Mouse (Mus musculus): Measurements from ENCODE around the gene Ube2v1.

Gene Ube2v1

DNA sequence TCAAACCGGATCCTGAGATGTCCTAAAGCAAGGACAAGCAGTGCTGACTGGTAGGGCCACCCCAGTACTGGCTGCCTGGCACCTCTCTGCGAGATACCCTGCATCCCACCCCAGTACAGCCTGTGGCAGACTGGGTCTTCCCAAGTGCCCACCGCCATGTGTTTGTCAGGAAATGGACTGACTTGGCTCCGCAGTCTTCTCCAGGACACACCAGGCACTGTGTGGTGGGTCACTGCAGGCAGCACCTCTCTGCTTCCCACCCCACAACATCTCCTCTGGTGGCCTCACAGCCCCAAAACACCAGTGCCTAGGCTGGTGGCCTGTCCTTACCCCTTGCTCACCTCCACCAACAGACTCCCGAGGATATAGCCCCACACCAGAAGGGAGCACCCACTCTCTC is 1.5 kb downstream of the Ube2v1 start:
- Histone ChIP-seq H3K9me3 (ENCODE audit: low read length) (no peaks in the 10 kb centered on the region), H3K27me3 (ENCODE audit: insufficient read depth, low read length) (no peaks in the 10 kb centered on the region), H3K36me3 (ENCODE audit: insufficient read depth, low read length) (peaks cover 43% of the 10 kb centered on the region), H3K4me1 (replicated peaks; ENCODE audit: low read depth, low read length) (peaks cover 79% of the 10 kb centered on the region), H3K4me3 (replicated peaks; ENCODE audit: low read length) (peak overlapping the region; percentile 89)
- TF ChIP-seq CTCF (conservative IDR thresholded peaks at IDR 0.05; ENCODE audit: low read length) (no peak), POU5F1 (IDR thresholded peaks at IDR 0.05; ENCODE audit: borderline replicate concordance, low read length) (no peak), NANOG (IDR thresholded peaks at IDR 0.05; ENCODE audit: borderline replicate concordance, low read length) (no peak)

DNA sequence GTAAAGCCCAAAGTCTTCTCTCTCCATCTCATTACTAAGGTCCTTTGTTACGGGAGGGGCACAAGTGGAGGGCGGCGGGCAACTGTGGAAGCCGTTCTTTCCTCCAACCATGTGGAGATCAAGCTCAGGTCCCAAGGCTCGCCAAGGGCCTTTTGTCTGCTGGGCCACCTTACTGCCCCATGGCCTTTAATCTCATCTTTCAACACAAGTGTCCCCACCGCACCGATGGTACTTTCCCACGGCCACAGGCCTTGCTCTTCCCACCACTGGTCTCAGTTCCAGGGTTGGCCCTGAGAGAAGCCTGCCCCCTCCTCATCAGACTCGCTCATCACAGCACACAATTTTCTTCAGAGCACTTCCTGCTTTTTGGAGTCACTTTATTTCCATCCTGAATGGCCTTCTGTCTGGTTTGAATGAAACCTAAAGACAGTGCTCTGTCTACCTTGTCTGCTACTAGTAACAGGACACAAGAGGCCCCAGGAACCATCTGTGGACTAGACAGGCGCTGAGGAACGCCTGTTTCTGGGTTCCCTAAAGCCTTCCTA is 2.2 kb downstream of the Ube2v1 start:
- TF ChIP-seq NANOG (IDR thresholded peaks at IDR 0.05; ENCODE audit: borderline replicate concordance, low read length) (no peak), POU5F1 (IDR thresholded peaks at IDR 0.05; ENCODE audit: borderline replicate concordance, low read length) (no peak), CTCF (conservative IDR thresholded peaks at IDR 0.05; ENCODE audit: low read length) (no peak)
- no peaks in the 10 kb centered on the region for H3K27me3 ChIP-seq (ENCODE audit: insufficient read depth, low read length)
- H3K9me3 ChIP-seq (ENCODE audit: low read length), result no peaks in the 10 kb centered on the region
- H3K36me3 ChIP-seq (ENCODE audit: insufficient read depth, low read length), result peaks cover 47% of the 10 kb centered on the region
- H3K4me1 ChIP-seq (replicated peaks; ENCODE audit: low read depth, low read length), result peaks cover 84% of the 10 kb centered on the region
- H3K4me3 ChIP-seq (replicated peaks; ENCODE audit: low read length), result peak overlapping the region; percentile 89; the same call in 1 of the 2 replicates

DNA sequence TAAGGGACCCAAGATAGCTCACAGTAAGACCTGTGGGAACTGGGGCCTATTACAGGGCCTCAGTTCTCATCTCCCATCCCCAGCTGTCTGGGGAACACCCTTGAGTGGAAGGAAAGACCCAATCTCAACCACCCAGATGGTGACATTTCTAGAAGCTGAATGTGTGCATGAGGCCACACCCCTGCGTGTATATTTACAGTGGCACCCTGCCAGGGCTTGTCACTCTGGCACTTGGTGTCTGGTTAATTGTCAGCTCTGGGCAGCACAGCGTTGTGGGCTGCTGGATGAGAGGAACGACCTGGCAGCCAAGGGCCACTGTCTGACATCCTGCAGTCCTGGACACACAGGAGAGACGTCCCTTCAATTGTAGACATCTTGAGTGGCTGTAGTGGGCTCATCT is 3.0 kb downstream of the Ube2v1 start:
- H3K36me3 ChIP-seq (ENCODE audit: insufficient read depth, low read length), result peaks cover 50% of the 10 kb centered on the region
- H3K9me3 ChIP-seq (ENCODE audit: low read length), result no peaks in the 10 kb centered on the region
- no peaks in the 10 kb centered on the region for H3K27me3 ChIP-seq (ENCODE audit: insufficient read depth, low read length)
- peaks cover 81% of the 10 kb centered on the region for H3K4me1 ChIP-seq (replicated peaks; ENCODE audit: low read depth, low read length)
- TF ChIP-seq POU5F1 (IDR thresholded peaks at IDR 0.05; ENCODE audit: borderline replicate concordance, low read length) (no peak), NANOG (IDR thresholded peaks at IDR 0.05; ENCODE audit: borderline replicate concordance, low read length) (no peak), CTCF (conservative IDR thresholded peaks at IDR 0.05; ENCODE audit: low read length) (no peak)
- no peak overlapping the region for H3K4me3 ChIP-seq (replicated peaks; ENCODE audit: low read length)

DNA sequence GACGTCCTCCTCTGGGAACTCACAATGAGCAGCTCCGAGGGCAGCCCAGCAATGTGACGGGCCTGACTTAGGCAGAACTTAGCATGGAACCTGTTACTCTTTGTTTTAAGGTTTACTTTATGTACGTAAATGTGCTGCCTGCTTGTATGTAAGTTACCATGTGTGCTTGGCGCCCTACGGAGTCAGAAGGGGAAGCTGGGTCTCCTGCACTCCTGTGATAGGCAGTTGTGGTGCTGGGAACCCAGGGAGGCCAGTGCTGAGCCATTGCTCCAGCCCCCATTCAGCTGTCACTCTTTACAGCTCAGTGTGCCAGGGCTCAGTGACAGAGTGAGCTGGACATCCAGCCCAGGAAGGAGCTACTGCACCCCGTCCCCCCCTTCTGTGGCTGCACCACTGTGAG is 4.9 kb downstream of the Ube2v1 start:
- Histone ChIP-seq H3K36me3 (ENCODE audit: insufficient read depth, low read length) (peaks cover 65% of the 10 kb centered on the region), H3K27me3 (ENCODE audit: insufficient read depth, low read length) (no peaks in the 10 kb centered on the region), H3K9me3 (ENCODE audit: low read length) (no peaks in the 10 kb centered on the region), H3K4me1 (replicated peaks; ENCODE audit: low read depth, low read length) (peaks cover 81% of the 10 kb centered on the region), H3K4me3 (replicated peaks; ENCODE audit: low read length) (no peak overlapping the region)
- no peak for TF ChIP-seq NANOG (IDR thresholded peaks at IDR 0.05; ENCODE audit: borderline replicate concordance, low read length)
- TF ChIP-seq CTCF (conservative IDR thresholded peaks at IDR 0.05; ENCODE audit: low read length), result no peak
- TF ChIP-seq POU5F1 (IDR thresholded peaks at IDR 0.05; ENCODE audit: borderline replicate concordance, low read length), result no peak

DNA sequence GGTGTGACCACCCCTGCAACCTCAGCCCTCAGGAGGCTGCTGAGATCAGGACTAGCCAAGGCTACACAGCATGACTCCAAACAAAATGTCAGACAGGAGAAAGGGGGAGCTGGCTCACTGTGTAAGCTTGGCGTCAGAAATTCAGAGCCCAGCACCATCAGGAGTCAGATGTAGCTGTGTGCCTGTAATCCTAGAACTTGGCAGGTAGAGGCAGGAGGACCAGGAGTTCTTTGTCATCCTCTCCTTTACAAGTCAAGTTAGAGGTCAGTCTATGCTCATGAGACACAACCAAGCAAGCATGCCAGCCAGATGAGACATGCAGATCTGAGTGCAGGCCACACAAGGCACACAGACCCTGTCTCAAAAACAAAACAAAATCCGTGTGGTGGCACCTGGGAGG is 6.2 kb downstream of the Ube2v1 start:
- H3K4me1 ChIP-seq (replicated peaks; ENCODE audit: low read depth, low read length), result peaks cover 91% of the 10 kb centered on the region
- H3K27me3 ChIP-seq (ENCODE audit: insufficient read depth, low read length), result no peaks in the 10 kb centered on the region
- H3K36me3 ChIP-seq (ENCODE audit: insufficient read depth, low read length), result peaks cover 74% of the 10 kb centered on the region
- H3K4me3 ChIP-seq (replicated peaks; ENCODE audit: low read length), result no peak overlapping the region
- no peaks in the 10 kb centered on the region for H3K9me3 ChIP-seq (ENCODE audit: low read length)
- TF ChIP-seq POU5F1 (IDR thresholded peaks at IDR 0.05; ENCODE audit: borderline replicate concordance, low read length) (no peak), CTCF (conservative IDR thresholded peaks at IDR 0.05; ENCODE audit: low read length) (no peak), NANOG (IDR thresholded peaks at IDR 0.05; ENCODE audit: borderline replicate concordance, low read length) (no peak)

DNA sequence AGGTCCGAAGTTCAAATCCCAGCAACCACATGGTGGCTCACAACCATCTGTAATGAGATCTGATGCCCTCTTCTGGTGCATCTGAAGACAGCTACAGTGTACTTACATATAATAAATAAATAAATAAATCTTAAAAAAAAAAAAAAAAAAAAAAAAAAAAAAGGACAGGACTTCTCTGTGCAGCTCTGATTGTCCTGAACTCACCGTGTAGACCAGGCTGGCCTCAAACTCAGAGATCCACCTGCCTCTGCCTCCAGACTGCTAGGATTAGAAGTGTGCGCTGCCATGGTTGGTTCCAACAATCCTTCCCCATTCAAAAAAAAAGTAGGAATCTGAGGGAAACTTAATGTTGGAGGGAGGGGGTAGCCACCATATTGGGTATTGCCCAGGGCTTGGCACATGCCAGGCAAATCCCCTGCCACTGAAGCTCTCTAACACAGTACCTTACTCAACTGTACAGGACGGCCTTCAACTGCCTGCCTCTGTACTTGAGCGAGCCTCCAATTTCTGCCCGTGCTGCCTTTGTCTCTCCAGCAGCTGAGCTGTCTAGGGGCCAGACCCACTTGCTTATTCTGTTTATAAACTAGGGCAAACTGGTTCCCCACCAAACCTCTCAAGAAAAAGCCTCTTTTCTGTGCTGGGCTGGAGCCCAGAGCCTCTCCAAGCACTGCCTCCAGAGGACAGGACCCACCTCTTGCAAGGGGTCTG is 7.4 kb downstream of the Ube2v1 start:
- Histone ChIP-seq H3K4me1 (replicated peaks; ENCODE audit: low read depth, low read length) (peaks cover 91% of the 10 kb centered on the region), H3K4me3 (replicated peaks; ENCODE audit: low read length) (no peak overlapping the region), H3K9me3 (ENCODE audit: low read length) (no peaks in the 10 kb centered on the region), H3K36me3 (ENCODE audit: insufficient read depth, low read length) (peaks cover 70% of the 10 kb centered on the region), H3K27me3 (ENCODE audit: insufficient read depth, low read length) (no peaks in the 10 kb centered on the region)
- no peak for TF ChIP-seq CTCF (conservative IDR thresholded peaks at IDR 0.05; ENCODE audit: low read length)
- no peak for TF ChIP-seq POU5F1 (IDR thresholded peaks at IDR 0.05; ENCODE audit: borderline replicate concordance, low read length)
- no peak for TF ChIP-seq NANOG (IDR thresholded peaks at IDR 0.05; ENCODE audit: borderline replicate concordance, low read length)

DNA sequence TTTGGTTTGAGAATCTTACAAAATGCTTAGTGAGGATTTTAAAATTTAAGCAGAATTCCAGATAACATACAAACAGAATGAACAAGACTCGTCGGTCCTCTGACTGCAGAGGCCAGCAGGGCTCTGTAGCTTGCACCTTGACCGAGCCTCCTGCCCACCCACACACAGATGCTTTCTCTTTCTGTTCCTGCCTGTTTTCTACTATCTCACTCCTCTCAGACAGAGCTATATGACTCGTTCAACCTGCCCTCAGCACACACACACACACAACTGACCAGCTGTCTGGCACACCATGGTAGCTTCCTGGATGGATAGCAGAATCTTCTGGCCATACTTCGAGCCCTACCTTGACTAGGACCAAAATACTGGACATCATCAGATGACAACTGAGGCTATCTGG is 8.9 kb downstream of the Ube2v1 start:
- Histone ChIP-seq H3K27me3 (ENCODE audit: insufficient read depth, low read length) (no peaks in the 10 kb centered on the region), H3K4me1 (replicated peaks; ENCODE audit: low read depth, low read length) (peaks cover 90% of the 10 kb centered on the region), H3K9me3 (ENCODE audit: low read length) (no peaks in the 10 kb centered on the region), H3K4me3 (replicated peaks; ENCODE audit: low read length) (no peak overlapping the region), H3K36me3 (ENCODE audit: insufficient read depth, low read length) (peaks cover 68% of the 10 kb centered on the region)
- TF ChIP-seq POU5F1 (IDR thresholded peaks at IDR 0.05; ENCODE audit: borderline replicate concordance, low read length) (no peak), CTCF (conservative IDR thresholded peaks at IDR 0.05; ENCODE audit: low read length) (no peak), NANOG (IDR thresholded peaks at IDR 0.05; ENCODE audit: borderline replicate concordance, low read length) (no peak)

DNA sequence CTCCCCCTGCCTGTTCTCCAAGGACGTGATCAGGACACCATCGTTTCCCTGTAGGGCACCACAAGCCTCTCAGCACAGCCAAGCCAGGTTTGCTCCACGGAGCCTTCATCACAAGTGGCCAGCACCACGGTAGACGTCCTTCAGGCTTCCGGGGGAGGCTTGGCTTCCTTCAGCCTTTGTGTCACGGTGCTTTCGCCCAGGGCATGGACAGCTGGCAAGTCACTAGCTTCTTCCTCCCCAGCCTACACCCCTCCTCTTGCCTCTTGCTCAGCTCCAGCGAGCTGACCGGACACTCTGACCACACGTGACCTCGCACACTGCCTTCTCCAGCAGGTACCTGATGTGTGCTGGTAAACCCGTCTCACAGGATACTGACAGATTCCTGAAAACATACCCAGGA is 9.5 kb downstream of the Ube2v1 start:
- TF ChIP-seq POU5F1 (IDR thresholded peaks at IDR 0.05; ENCODE audit: borderline replicate concordance, low read length) (no peak), NANOG (IDR thresholded peaks at IDR 0.05; ENCODE audit: borderline replicate concordance, low read length) (no peak)
- Histone ChIP-seq H3K36me3 (ENCODE audit: insufficient read depth, low read length) (peaks cover 68% of the 10 kb centered on the region), H3K9me3 (ENCODE audit: low read length) (no peaks in the 10 kb centered on the region), H3K4me3 (replicated peaks; ENCODE audit: low read length) (0 out of 2 replicates have a peak overlapping the region, but pooled peaks have one; percentile 10), H3K27me3 (ENCODE audit: insufficient read depth, low read length) (no peaks in the 10 kb centered on the region), H3K4me1 (replicated peaks; ENCODE audit: low read depth, low read length) (peaks cover 90% of the 10 kb centered on the region)

All from E14TG2a.4 (cell line).